Mouse (Mus musculus): ENCODE results near the gene Tmem222. TPM values are rescaled to one million over a fixed set of nuclear protein-coding genes. Genes with fewer than 3 reads are reported as not detected.
A peak's percentile ranks its signal among the peaks of the same experiment; 100 is the strongest.

The Tmem222 gene
- polyA plus RNA-seq, 1 experiment from 2014 or later, result 86.7 TPM

- no peak for DNase-seq (ENCODE audit: low spot score)
- peaks cover 95% of the 10 kb centered on the region for H3K27me3 ChIP-seq (replicated peaks; ENCODE audit: low read depth, poor library complexity, severe bottlenecking)
- WGBS, result 86% methylated on average over 1 of the region's 1 CpGs
Observed at GRCm38 (mm10) chr4:133244289-133244688, 33.3 kb downstream of the Tmem222 start.

GRCm38 (mm10) chr4:133243538-133243937 lies 34.1 kb downstream of the Tmem222 start:
- WGBS, result 57% methylated on average over 13 of the region's 13 CpGs
- no peak for DNase-seq (ENCODE audit: low spot score)
- no peaks in the 10 kb centered on the region for H3K36me3 ChIP-seq (replicated peaks)
- 0 out of 2 replicates have a peak overlapping the region, but pooled peaks have one; percentile 14 for H3K27ac ChIP-seq (replicated peaks)
- H3K4me1 ChIP-seq, result peaks cover 43% of the 10 kb centered on the region
- H3K4me3 ChIP-seq, result 0 out of 2 replicates have a peak overlapping the region, but pooled peaks have one; percentile 17
- peaks cover 95% of the 10 kb centered on the region for H3K27me3 ChIP-seq (replicated peaks; ENCODE audit: low read depth, poor library complexity, severe bottlenecking)
- no peaks in the 10 kb centered on the region for H3K9me3 ChIP-seq

More at GRCm38 (mm10) chr4:133244289-133244688, 33.3 kb downstream of the Tmem222 start:
- no peak overlapping the region for H3K4me3 ChIP-seq
- H3K9me3 ChIP-seq, result no peaks in the 10 kb centered on the region
- H3K36me3 ChIP-seq (replicated peaks), result no peaks in the 10 kb centered on the region
- H3K27ac ChIP-seq (replicated peaks), result no peak overlapping the region
- peaks cover 43% of the 10 kb centered on the region for H3K4me1 ChIP-seq

- Histone ChIP-seq H3K4me1 (peaks cover 43% of the 10 kb centered on the region), H3K27ac (replicated peaks) (no peak overlapping the region), H3K27me3 (replicated peaks; ENCODE audit: low read depth, poor library complexity, severe bottlenecking) (peaks cover 90% of the 10 kb centered on the region), H3K4me3 (0 out of 2 replicates have a peak overlapping the region, but pooled peaks have one; percentile 5), H3K9me3 (no peaks in the 10 kb centered on the region), H3K36me3 (replicated peaks) (no peaks in the 10 kb centered on the region)
- 56% methylated on average over 9 of the region's 9 CpGs for WGBS
- no peak for DNase-seq (ENCODE audit: low spot score)
Observed at GRCm38 (mm10) chr4:133242710-133243109, 34.9 kb downstream of the Tmem222 start.

GRCm38 (mm10) chr4:133241910-133242309 lies 35.7 kb downstream of the Tmem222 start:
- H3K27me3 ChIP-seq (replicated peaks; ENCODE audit: low read depth, poor library complexity, severe bottlenecking), result peaks cover 90% of the 10 kb centered on the region
- WGBS, result 29% methylated on average over 11 of the region's 11 CpGs
- peak overlapping the region; percentile 77 for H3K4me3 ChIP-seq
- no peaks in the 10 kb centered on the region for H3K9me3 ChIP-seq
- H3K36me3 ChIP-seq (replicated peaks), result no peaks in the 10 kb centered on the region
- H3K4me1 ChIP-seq, result peaks cover 38% of the 10 kb centered on the region
- DNase-seq (ENCODE audit: low spot score), result no peak
- H3K27ac ChIP-seq (replicated peaks), result peak overlapping the region; percentile 84; the same call in 1 of the 2 replicates

GRCm38 (mm10) chr4:133240934-133241908 lies 36.4 kb downstream of the Tmem222 start:
- peaks cover 89% of the 10 kb centered on the region for H3K27me3 ChIP-seq (replicated peaks; ENCODE audit: low read depth, poor library complexity, severe bottlenecking)
- no peaks in the 10 kb centered on the region for H3K36me3 ChIP-seq (replicated peaks)
- H3K4me1 ChIP-seq, result peaks cover 35% of the 10 kb centered on the region
- DNase-seq (ENCODE audit: low spot score), result peak; percentile 95
- H3K9me3 ChIP-seq, result no peaks in the 10 kb centered on the region
- H3K4me3 ChIP-seq, result peak overlapping the region; percentile 77
- peak overlapping the region; percentile 84 for H3K27ac ChIP-seq (replicated peaks)
- WGBS, result under 1% methylated on average over 78 of the region's 78 CpGs

- peak; percentile 60 for DNase-seq (ENCODE audit: low spot score)
- 3% methylated on average over 16 of the region's 16 CpGs for WGBS
Observed at GRCm38 (mm10) chr4:133240490-133240921, 37.1 kb downstream of the Tmem222 start, which contains the start of gene Map3k6. TSS of gene Map3k6 (plus strand) at chr4:133240818.

GRCm38 (mm10) chr4:133237911-133238310 lies 39.7 kb downstream of the Tmem222 start:
- peaks cover 64% of the 10 kb centered on the region for H3K27me3 ChIP-seq (replicated peaks; ENCODE audit: low read depth, poor library complexity, severe bottlenecking)

More at GRCm38 (mm10) chr4:133240490-133240921, 37.1 kb downstream of the Tmem222 start, which contains the start of gene Map3k6:
- Histone ChIP-seq H3K9me3 (no peaks in the 10 kb centered on the region), H3K4me3 (peak within 1 kb of the TSS; percentile 77), H3K4me1 (peaks cover 35% of the 10 kb centered on the region), H3K36me3 (replicated peaks) (no peaks in the 10 kb centered on the region), H3K27ac (replicated peaks) (peak within 1 kb of the TSS; percentile 84), H3K27me3 (replicated peaks; ENCODE audit: low read depth, poor library complexity, severe bottlenecking) (peaks cover 81% of the 10 kb centered on the region)

GRCm38 (mm10) chr4:133235415-133235814 lies 42.2 kb downstream of the Tmem222 start:
- Histone ChIP-seq H3K27me3 (replicated peaks; ENCODE audit: low read depth, poor library complexity, severe bottlenecking) (peaks cover 46% of the 10 kb centered on the region), H3K4me3 (no peak overlapping the region), H3K4me1 (peaks cover 10% of the 10 kb centered on the region), H3K27ac (replicated peaks) (no peak overlapping the region), H3K36me3 (replicated peaks) (no peaks in the 10 kb centered on the region), H3K9me3 (no peaks in the 10 kb centered on the region)
- no peak for DNase-seq (ENCODE audit: low spot score)
- 80% methylated on average over 5 of the region's 5 CpGs for WGBS

More at GRCm38 (mm10) chr4:133237911-133238310, 39.7 kb downstream of the Tmem222 start:
- DNase-seq (ENCODE audit: low spot score), result no peak
- H3K36me3 ChIP-seq (replicated peaks), result no peaks in the 10 kb centered on the region
- H3K9me3 ChIP-seq, result no peaks in the 10 kb centered on the region
- H3K4me3 ChIP-seq, result no peak overlapping the region
- no peak overlapping the region for H3K27ac ChIP-seq (replicated peaks)
- H3K4me1 ChIP-seq, result peaks cover 25% of the 10 kb centered on the region
- 80% methylated on average over 4 of the region's 4 CpGs for WGBS

- Histone ChIP-seq H3K4me1 (peaks cover 10% of the 10 kb centered on the region), H3K4me3 (no peak overlapping the region), H3K27ac (replicated peaks) (no peak overlapping the region), H3K27me3 (replicated peaks; ENCODE audit: low read depth, poor library complexity, severe bottlenecking) (peaks cover 40% of the 10 kb centered on the region), H3K9me3 (no peaks in the 10 kb centered on the region), H3K36me3 (replicated peaks) (no peaks in the 10 kb centered on the region)
- WGBS, result 63% methylated on average over 5 of the region's 5 CpGs
- no peak for DNase-seq (ENCODE audit: low spot score)
Observed at GRCm38 (mm10) chr4:133234771-133235170, 42.8 kb downstream of the Tmem222 start.

- H3K27ac ChIP-seq (replicated peaks), result no peak overlapping the region
- H3K27me3 ChIP-seq (replicated peaks; ENCODE audit: low read depth, poor library complexity, severe bottlenecking), result peaks cover 28% of the 10 kb centered on the region
- no peaks in the 10 kb centered on the region for H3K9me3 ChIP-seq
- H3K36me3 ChIP-seq (replicated peaks), result no peaks in the 10 kb centered on the region
- H3K4me3 ChIP-seq, result no peak overlapping the region
- H3K4me1 ChIP-seq, result peaks cover 20% of the 10 kb centered on the region
- WGBS, result 44% methylated on average over 10 of the region's 10 CpGs
- DNase-seq (ENCODE audit: low spot score), result no peak
Observed at GRCm38 (mm10) chr4:133233285-133233976, 44.2 kb downstream of the Tmem222 start.

- 60% methylated on average over 8 of the region's 8 CpGs for WGBS
Observed at GRCm38 (mm10) chr4:133229582-133229981, 48.0 kb downstream of the Tmem222 start.

GRCm38 (mm10) chr4:133227636-133228035 lies 50.0 kb downstream of the Tmem222 start:
- peaks cover 15% of the 10 kb centered on the region for H3K27me3 ChIP-seq (replicated peaks; ENCODE audit: low read depth, poor library complexity, severe bottlenecking)
- peaks cover 53% of the 10 kb centered on the region for H3K4me1 ChIP-seq
- no peaks in the 10 kb centered on the region for H3K9me3 ChIP-seq
- H3K27ac ChIP-seq (replicated peaks), result no peak overlapping the region
- no peaks in the 10 kb centered on the region for H3K36me3 ChIP-seq (replicated peaks)
- DNase-seq (ENCODE audit: low spot score), result peak; percentile 52
- H3K4me3 ChIP-seq, result no peak overlapping the region
- WGBS, result 53% methylated on average over 8 of the region's 8 CpGs

More at GRCm38 (mm10) chr4:133229582-133229981, 48.0 kb downstream of the Tmem222 start:
- H3K4me3 ChIP-seq, result no peak overlapping the region
- H3K9me3 ChIP-seq, result no peaks in the 10 kb centered on the region
- peak; percentile 53 for DNase-seq (ENCODE audit: low spot score)
- H3K4me1 ChIP-seq, result peaks cover 36% of the 10 kb centered on the region
- peaks cover 8% of the 10 kb centered on the region; the same call in 1 of the 2 replicates for H3K27me3 ChIP-seq (replicated peaks; ENCODE audit: low read depth, poor library complexity, severe bottlenecking)
- no peaks in the 10 kb centered on the region for H3K36me3 ChIP-seq (replicated peaks)
- H3K27ac ChIP-seq (replicated peaks), result peak overlapping the region; percentile 65

All from embryonic facial prominence, embryonic 10.5 days (tissue).